8 mouse cellular contexts compared by ENCODE assay signal in the genomic region with DNA sequence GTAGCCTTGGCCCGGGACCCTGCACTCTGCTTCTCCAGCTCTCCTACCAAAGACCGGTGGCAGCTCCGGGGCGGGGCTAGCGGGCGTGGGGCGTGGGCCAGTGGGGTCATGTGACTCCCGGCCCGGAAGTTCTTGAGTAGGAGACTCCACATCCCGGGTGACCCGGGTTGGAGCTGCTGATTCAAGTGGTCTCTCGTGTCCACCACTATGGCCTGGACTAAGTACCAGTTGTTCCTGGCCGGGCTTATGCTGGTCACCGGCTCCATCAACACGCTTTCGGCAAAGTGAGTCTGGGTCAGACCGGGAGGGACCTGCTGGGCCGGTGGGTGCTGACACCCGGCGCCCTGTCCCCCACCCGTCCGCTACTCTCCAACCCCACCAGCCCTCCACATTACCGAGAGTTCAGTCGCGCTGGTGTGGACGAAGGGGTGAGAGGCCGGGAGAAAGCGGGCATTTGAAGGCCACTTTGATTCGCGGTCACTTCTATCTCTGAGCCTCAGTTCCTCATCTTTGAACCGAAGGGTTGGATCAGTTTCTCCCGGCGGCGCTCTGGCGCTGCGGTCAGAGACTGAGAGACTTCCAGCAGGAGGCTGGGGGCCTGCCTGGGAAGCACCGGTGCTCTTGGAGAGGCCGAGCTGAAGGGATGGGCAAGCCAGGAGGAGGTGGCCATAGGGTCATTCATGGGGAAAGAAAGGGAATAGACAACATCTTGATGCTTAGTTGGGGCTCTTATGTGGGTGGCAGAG. TPM values are rescaled to one million over a fixed set of nuclear protein-coding genes. Genes with fewer than 3 reads are reported as not detected.
A peak's percentile ranks its signal among the peaks of the same experiment; 100 is the strongest.
DNase-seq lines count a peak whose midpoint lies in the region; ATAC-seq and TF ChIP-seq lines count a peak whose summit lies in the region.

Slc35f6 (plus strand) TSS at position 119 of the 746 bp plus-strand sequence.

- no peaks in the 10 kb centered on the region for H3K79me2 ChIP-seq in CH12.LX (replicated peaks; ENCODE audit: control insufficient read depth, extremely low read depth, insufficient read depth, poor library complexity, severe bottlenecking)

- TF ChIP-seq POLR2A in CH12.LX (IDR thresholded peaks at IDR 0.05; ENCODE audit: low read depth, low read length), result peak; percentile 93

- no peak for TF ChIP-seq CTCF in CH12.LX (conservative IDR thresholded peaks at IDR 0.05 in 1 of 2, IDR thresholded peaks at IDR 0.05 in 1 of 2; ENCODE audit: low read depth in 2 of 2, low read length in 2 of 2)
- TF ChIP-seq CTCF in heart, postnatal 0 days (IDR thresholded peaks at IDR 0.05; ENCODE audit: low read depth), result no peak
- TF ChIP-seq CTCF in liver, postnatal 0 days (IDR thresholded peaks at IDR 0.05; ENCODE audit: low read depth), result no peak

- peak; percentile 78 for DNase-seq in CH12.LX (ENCODE audit: extremely low read depth)
- peak; percentile 72 for DNase-seq in c-Kit-positive CD71-positive TER-119-negative erythroid progenitor cells, embryonic 14.5 days (ENCODE audit: low read depth)
- DNase-seq in heart, postnatal 0 days (ENCODE audit: low spot score), result peak; percentile 85
- DNase-seq in large intestine, adult 2 months (ENCODE audit: low read depth, low spot score), result peak; percentile 59
- peak; percentile 94 for DNase-seq in liver, postnatal 0 days
- peak; percentile 97 for DNase-seq in testis, postnatal 10 days (ENCODE audit: low spot score)

- H3K36me3 ChIP-seq in CH12.LX (replicated peaks in 1 of 2; ENCODE audit: control insufficient read depth in 1 of 2, insufficient read depth in 1 of 2, low read length in 1 of 2), result peaks cover 0 to 23% of the 10 kb centered on the region in 2 experiments
- peaks cover 4% of the 10 kb centered on the region; the same call in 1 of the 2 replicates for H3K36me3 ChIP-seq in forebrain, embryonic 12.5 days (replicated peaks)
- H3K36me3 ChIP-seq in heart, postnatal 0 days (replicated peaks; ENCODE audit: control insufficient read depth, insufficient read depth, low read length), result 0 out of 2 replicates have a peak, but pooled peaks cover 4% of the 10 kb centered on the region
- no peaks in the 10 kb centered on the region; the same call in none of the 2 replicates for H3K36me3 ChIP-seq in liver, postnatal 0 days (replicated peaks; ENCODE audit: insufficient read depth, low read length)
- no peaks in the 10 kb centered on the region for H3K36me3 ChIP-seq in neural tube, embryonic 14.5 days (ENCODE audit: control insufficient read depth, insufficient read depth, low read length)

- H3K4me2 ChIP-seq in CH12.LX (ENCODE audit: insufficient read depth, low read depth, poor library complexity, severe bottlenecking), result peak within 1 kb of the TSS; percentile 72
- peak within 1 kb of the TSS; percentile 90 for H3K4me2 ChIP-seq in forebrain, embryonic 12.5 days
- peak within 1 kb of the TSS; percentile 92 for H3K4me2 ChIP-seq in heart, postnatal 0 days (ENCODE audit: low read depth, low read length)
- peak within 1 kb of the TSS; percentile 98 for H3K4me2 ChIP-seq in liver, postnatal 0 days (ENCODE audit: low read depth, low read length)
- H3K4me2 ChIP-seq in neural tube, embryonic 14.5 days (ENCODE audit: low read depth, low read length), result peak within 1 kb of the TSS; percentile 71

- WGBS in forebrain, embryonic 12.5 days, result under 1% methylated on average over 38 of the region's 38 CpGs
- WGBS in heart, postnatal 0 days, result under 1% methylated on average over 37 of the region's 38 CpGs
- WGBS in large intestine, adult 2 months, result under 1% methylated on average over 38 of the region's 38 CpGs
- WGBS in liver, postnatal 0 days (ENCODE audit: insufficient replicate concordance), result under 1% methylated on average over 37 of the region's 38 CpGs
- under 1% methylated on average over 38 of the region's 38 CpGs for WGBS in neural tube, embryonic 14.5 days

- no peak for TF ChIP-seq RAD21 in CH12.LX (IDR thresholded peaks at IDR 0.05; ENCODE audit: low read depth, low read length)

- H3K27me3 ChIP-seq in CH12.LX (replicated peaks), result peaks cover 20% of the 10 kb centered on the region
- H3K27me3 ChIP-seq in forebrain, embryonic 12.5 days, result no peaks in the 10 kb centered on the region
- no peaks in the 10 kb centered on the region for H3K27me3 ChIP-seq in heart, postnatal 0 days (ENCODE audit: control insufficient read depth, insufficient read depth, low read length)
- H3K27me3 ChIP-seq in liver, postnatal 0 days (ENCODE audit: insufficient read depth, low read length), result no peaks in the 10 kb centered on the region
- H3K27me3 ChIP-seq in neural tube, embryonic 14.5 days (ENCODE audit: control insufficient read depth, insufficient read depth, low read length), result no peaks in the 10 kb centered on the region

- peak within 1 kb of the TSS; percentile 84 for H3K9ac ChIP-seq in CH12.LX (ENCODE audit: insufficient read depth, low read depth)
- peak within 1 kb of the TSS; percentile 80 for H3K9ac ChIP-seq in forebrain, embryonic 12.5 days
- H3K9ac ChIP-seq in heart, postnatal 0 days (replicated peaks; ENCODE audit: low read depth, low read length), result peak within 1 kb of the TSS; percentile 80
- peak within 1 kb of the TSS; percentile 90 for H3K9ac ChIP-seq in liver, postnatal 0 days (replicated peaks)
- H3K9ac ChIP-seq in neural tube, embryonic 14.5 days (replicated peaks; ENCODE audit: low read depth, low read length), result peak within 1 kb of the TSS; percentile 59

- in situ Hi-C loops in CH12.LX (cut with MboI; ENCODE audit: low pct_ligation_motif_present, low pct_unique_long_range_greater_than_20kb, low sequenced_read_pairs), result loop anchor here (10.0 kb wide), 1 partner anchor 223 kb away; no protein-coding TSS in a partner anchor

- H3K9me3 ChIP-seq in CH12.LX (replicated peaks; ENCODE audit: low read length), result no peaks in the 10 kb centered on the region
- no peaks in the 10 kb centered on the region for H3K9me3 ChIP-seq in forebrain, embryonic 12.5 days
- no peaks in the 10 kb centered on the region for H3K9me3 ChIP-seq in heart, postnatal 0 days (replicated peaks; ENCODE audit: control insufficient read depth, low read length)
- no peaks in the 10 kb centered on the region for H3K9me3 ChIP-seq in liver, postnatal 0 days (ENCODE audit: low read length)
- H3K9me3 ChIP-seq in neural tube, embryonic 14.5 days (ENCODE audit: control insufficient read depth, low read length), result no peaks in the 10 kb centered on the region

- TF ChIP-seq EP300 in CH12.LX (IDR thresholded peaks at IDR 0.05; ENCODE audit: low read length), result no peak
- no peak for TF ChIP-seq EP300 in heart, postnatal 0 days (IDR thresholded peaks at IDR 0.05; ENCODE audit: low read depth)
- TF ChIP-seq EP300 in liver, postnatal 0 days (IDR thresholded peaks at IDR 0.05; ENCODE audit: low read depth), result no peak

- H3K4me3 ChIP-seq in CH12.LX (replicated peaks in 1 of 3; ENCODE audit: low read depth in 2 of 3, low read length in 2 of 3, poor library complexity in 1 of 3), result peak within 1 kb of the TSS; percentile 93 to 99 (median 95)
- H3K4me3 ChIP-seq in forebrain, embryonic 12.5 days (replicated peaks), result peak within 1 kb of the TSS; percentile 82
- peak within 1 kb of the TSS; percentile 95 for H3K4me3 ChIP-seq in heart, postnatal 0 days (ENCODE audit: low read depth, low read length)
- H3K4me3 ChIP-seq in liver, postnatal 0 days (ENCODE audit: low read depth, low read length), result peak within 1 kb of the TSS; percentile 99
- peak within 1 kb of the TSS; percentile 65 for H3K4me3 ChIP-seq in neural tube, embryonic 14.5 days (ENCODE audit: low read depth, low read length)

- ATAC-seq in forebrain, embryonic 12.5 days (ENCODE audit: low FRiP score), result peak; percentile 95
- peak; percentile 91 for ATAC-seq in heart, postnatal 0 days (ENCODE audit: insufficient read depth, low read depth)
- ATAC-seq in liver, postnatal 0 days, result peak; percentile 94
- ATAC-seq in neural tube, embryonic 14.5 days (ENCODE audit: low read depth), result peak; percentile 96

- dilution Hi-C loops in CH12.LX (cut with MboI; ENCODE audit: extremely low pct_ligation_motif_present, extremely low pct_unique_long_range_greater_than_20kb, low sequenced_read_pairs), result loop anchor here (25.0 kb wide), 1 partner anchor 111 kb away; the partner anchor contains the start of gene Cib4

- H3K4me1 ChIP-seq in CH12.LX (ENCODE audit: control insufficient read depth in 1 of 2, insufficient read depth in 2 of 2), result peaks cover 12 to 48% of the 10 kb centered on the region in 2 experiments
- peaks cover 17% of the 10 kb centered on the region for H3K4me1 ChIP-seq in forebrain, embryonic 12.5 days
- peaks cover 20% of the 10 kb centered on the region for H3K4me1 ChIP-seq in heart, postnatal 0 days (ENCODE audit: control insufficient read depth, insufficient read depth)
- peaks cover 24% of the 10 kb centered on the region for H3K4me1 ChIP-seq in liver, postnatal 0 days (ENCODE audit: insufficient read depth)
- H3K4me1 ChIP-seq in neural tube, embryonic 14.5 days (ENCODE audit: control insufficient read depth, insufficient read depth, low read length), result peaks cover 20% of the 10 kb centered on the region

- H3K27ac ChIP-seq in CH12.LX (ENCODE audit: insufficient read depth, low read depth), result no peak within 1 kb of the TSS
- H3K27ac ChIP-seq in forebrain, embryonic 12.5 days, result peak within 1 kb of the TSS; percentile 36; the same call in 1 of the 2 replicates
- H3K27ac ChIP-seq in heart, postnatal 0 days (ENCODE audit: low read depth), result peak within 1 kb of the TSS; percentile 79
- H3K27ac ChIP-seq in liver, postnatal 0 days (ENCODE audit: low read depth), result peak within 1 kb of the TSS; percentile 78
- H3K27ac ChIP-seq in neural tube, embryonic 14.5 days (ENCODE audit: low read depth, low read length), result peak within 1 kb of the TSS; percentile 8; the same call in 1 of the 2 replicates

TF ChIP-seq in CH12.LX, 34 proteins besides CTCF, POLR2A, EP300 and RAD21 (continues in another document):
- TF ChIP-seq ETS1 (conservative IDR thresholded peaks at IDR 0.05; ENCODE audit: low read depth, low read length), result no peak
- no peak for TF ChIP-seq RCOR1 (conservative IDR thresholded peaks at IDR 0.05; ENCODE audit: low read depth, low read length)
- TF ChIP-seq TBP (conservative IDR thresholded peaks at IDR 0.05; ENCODE audit: low read depth, low read length), result 0 out of 2 replicates have a peak, but pooled peaks have one; percentile 13
- TF ChIP-seq ZKSCAN1 (IDR thresholded peaks at IDR 0.05; ENCODE audit: borderline replicate concordance, low read depth, low read length), result no peak
- TF ChIP-seq PAX5 (IDR thresholded peaks at IDR 0.05; ENCODE audit: low read length), result no peak
- TF ChIP-seq NRF1 (IDR thresholded peaks at IDR 0.05; ENCODE audit: low read depth, low read length), result no peak

RNA-seq across cellular contexts. Expression of gene Slc35f6, which starts in this region (rescaled TPM):
- total RNA-seq in CH12.LX (2012; rRNA removed), result 8.9 and 10.5 TPM in 2 replicates
- total RNA-seq in CH12.LX (2014; rRNA removed), result 8.0 and 9.5 TPM in 2 replicates
- 9.0 and 9.4 TPM in 2 replicates for polyA plus RNA-seq in CH12.LX (2012; ENCODE audit: insufficient read length, low read depth)
- polyA plus RNA-seq in forebrain, embryonic 12.5 days (2016; fragmentation: Nextera tagmentation; extraction: Ambion mirVana), result 22.0 and 24.6 TPM in 2 replicates
- total RNA-seq in heart, postnatal 0 days (2014; rRNA removed; ENCODE audit: low replicate concordance), result 61.3 and 86.8 TPM in 2 replicates
- 30.5 and 31.7 TPM in 2 replicates for polyA plus RNA-seq in heart, postnatal 0 days (2015; fragmentation: Nextera tagmentation; extraction: Ambion mirVana)
- 49.1 and 76.1 TPM in 2 replicates for polyA plus RNA-seq in large intestine, adult 2 months (2012; rRNA removed)
- polyA plus RNA-seq in liver, postnatal 0 days (2015; fragmentation: Nextera tagmentation; extraction: Ambion mirVana), result 13.8 and 14.2 TPM in 2 replicates
- polyA plus RNA-seq in neural tube, embryonic 14.5 days (2014; fragmentation: Nextera tagmentation; extraction: Ambion mirVana), result 33.1 and 37.1 TPM in 2 replicates
